Mouse (Mus musculus): Measurements from ENCODE around the gene Olfr1386. TPM values are rescaled to one million over a fixed set of nuclear protein-coding genes. Genes with fewer than 3 reads are reported as not detected.
A peak's percentile ranks its signal among the peaks of the same experiment; 100 is the strongest.
"Not testable (repeated sequence)": the region's sequence is repeated elsewhere in the genome, so short reads cannot be mapped to it uniquely, and the experiment has no call there.

The Olfr1386 gene
- total RNA-seq (2012; rRNA removed) (not detected in 2 replicates), polyA plus RNA-seq (2012; ENCODE audit: insufficient read depth in 1 of 2, insufficient read length in 2 of 2, low read depth in 1 of 2, low replicate concordance in 2 of 2, missing spikeins in 1 of 2) (not detected)

DNA sequence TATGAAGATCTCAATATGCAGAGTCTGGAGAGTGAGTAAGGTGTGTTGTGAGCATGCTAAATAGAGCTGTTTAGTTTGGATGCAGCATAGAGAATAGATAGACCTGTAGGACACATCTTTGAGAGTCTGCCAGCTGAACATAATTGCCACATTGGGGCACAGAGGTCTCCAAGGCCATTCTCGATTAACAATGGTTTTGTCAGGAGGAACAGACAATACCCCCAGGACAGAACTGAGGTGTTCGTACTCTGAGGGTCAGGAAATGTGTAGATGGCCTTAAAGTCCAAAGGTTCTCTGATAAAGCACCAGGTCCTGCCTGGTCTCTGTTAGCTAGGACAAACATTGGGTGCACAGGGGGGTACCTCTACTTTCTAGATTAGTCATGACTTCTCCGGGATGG, at the start of gene Olfr1386:
Olfr1386 (plus strand) TSS at position 301 of the 400 bp plus-strand sequence.
- not testable (repeated sequence) for H3K27me3 ChIP-seq (ENCODE audit: control insufficient read depth in 1 of 2, insufficient read depth in 2 of 2, low read length in 2 of 2); H3K4me1 ChIP-seq (ENCODE audit: control insufficient read depth in 1 of 2, insufficient read depth in 2 of 2, low read length in 2 of 2); H3K4me3 ChIP-seq (ENCODE audit: control insufficient read depth in 1 of 2, insufficient read depth in 1 of 2, low read depth in 2 of 2, low read length in 2 of 2); DNase-seq (ENCODE audit: low read depth, low spot score); H3K9ac ChIP-seq (ENCODE audit: control insufficient read depth, low read depth, low read length, poor library complexity, severe bottlenecking); H3K79me2 ChIP-seq (ENCODE audit: control insufficient read depth, insufficient read depth, low read length, poor library complexity); H3K27ac ChIP-seq (ENCODE audit: control insufficient read depth, low read depth, low read length); H3K9me3 ChIP-seq (replicated peaks; ENCODE audit: insufficient read depth, low read length); H3K36me3 ChIP-seq (ENCODE audit: control insufficient read depth in 1 of 2, insufficient read depth in 2 of 2, low read length in 2 of 2)

DNA sequence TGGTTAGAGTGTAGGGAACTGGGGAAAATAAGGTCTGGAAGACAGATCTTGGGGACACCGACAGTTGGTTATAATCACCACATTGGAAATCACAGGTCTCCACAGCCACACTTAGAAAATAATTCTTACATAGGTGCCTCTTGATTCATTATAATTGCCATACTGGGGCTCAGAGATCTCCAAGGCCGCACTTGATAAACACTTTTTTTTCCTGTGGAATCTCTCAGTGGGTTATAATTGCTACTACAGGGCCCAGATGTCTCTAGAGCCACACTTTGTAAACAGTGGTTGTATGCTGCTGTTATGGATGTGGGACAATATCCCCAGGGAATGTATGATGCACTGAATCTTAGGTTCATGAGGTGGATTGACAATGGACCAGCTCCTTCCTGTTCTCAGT, 42.1 kb upstream of the Olfr1386 start, which contains the start of gene Olfr1389:
Olfr1389 (plus strand) TSS at position 301 of the 400 bp plus-strand sequence.
- H3K9me3 ChIP-seq (replicated peaks; ENCODE audit: insufficient read depth, low read length) = no peaks in the 10 kb centered on the region
- no peak for TF ChIP-seq RCOR1 (IDR thresholded peaks at IDR 0.05; ENCODE audit: low read depth, low read length)
- no peak for TF ChIP-seq ELF1 (IDR thresholded peaks at IDR 0.05; ENCODE audit: low read depth, low read length)
- no peak for TF ChIP-seq TAL1 (IDR thresholded peaks at IDR 0.05; ENCODE audit: low read length)
- TF ChIP-seq POLR2AphosphoS2 (IDR thresholded peaks at IDR 0.05; ENCODE audit: low read length) = no peak
- no peak for TF ChIP-seq MXI1 (IDR thresholded peaks at IDR 0.05; ENCODE audit: low read depth, low read length)
- TF ChIP-seq CHD1 (IDR thresholded peaks at IDR 0.05; ENCODE audit: low read depth, low read length) = no peak
- TF ChIP-seq GABPA (IDR thresholded peaks at IDR 0.05; ENCODE audit: low read depth, low read length) = no peak
- no peak for TF ChIP-seq USF1 (IDR thresholded peaks at IDR 0.05; ENCODE audit: low read depth, low read length)
- TF ChIP-seq NELFE (IDR thresholded peaks at IDR 0.05; ENCODE audit: low read depth, low read length) = no peak
- TF ChIP-seq ZC3H11A (IDR thresholded peaks at IDR 0.05; ENCODE audit: low read depth, low read length) = no peak
- H3K9ac ChIP-seq (ENCODE audit: control insufficient read depth, low read depth, low read length, poor library complexity, severe bottlenecking) = no peak within 1 kb of the TSS
- H3K27me3 ChIP-seq (ENCODE audit: control insufficient read depth in 1 of 2, insufficient read depth in 2 of 2, low read length in 2 of 2) = no peaks in the 10 kb centered on the region
- H3K4me3 ChIP-seq (ENCODE audit: control insufficient read depth in 1 of 2, insufficient read depth in 1 of 2, low read depth in 2 of 2, low read length in 2 of 2) = no peak within 1 kb of the TSS
- DNase-seq (ENCODE audit: low read depth, low spot score) = no peak
- H3K27ac ChIP-seq (ENCODE audit: control insufficient read depth, low read depth, low read length) = no peak within 1 kb of the TSS
- H3K4me1 ChIP-seq (ENCODE audit: control insufficient read depth in 1 of 2, insufficient read depth in 2 of 2, low read length in 2 of 2) = no peaks in the 10 kb centered on the region
- no peaks in the 10 kb centered on the region for H3K36me3 ChIP-seq (ENCODE audit: control insufficient read depth in 1 of 2, insufficient read depth in 2 of 2, low read length in 2 of 2)
- no peaks in the 10 kb centered on the region for H3K79me2 ChIP-seq (ENCODE audit: control insufficient read depth, insufficient read depth, low read length, poor library complexity)

DNA sequence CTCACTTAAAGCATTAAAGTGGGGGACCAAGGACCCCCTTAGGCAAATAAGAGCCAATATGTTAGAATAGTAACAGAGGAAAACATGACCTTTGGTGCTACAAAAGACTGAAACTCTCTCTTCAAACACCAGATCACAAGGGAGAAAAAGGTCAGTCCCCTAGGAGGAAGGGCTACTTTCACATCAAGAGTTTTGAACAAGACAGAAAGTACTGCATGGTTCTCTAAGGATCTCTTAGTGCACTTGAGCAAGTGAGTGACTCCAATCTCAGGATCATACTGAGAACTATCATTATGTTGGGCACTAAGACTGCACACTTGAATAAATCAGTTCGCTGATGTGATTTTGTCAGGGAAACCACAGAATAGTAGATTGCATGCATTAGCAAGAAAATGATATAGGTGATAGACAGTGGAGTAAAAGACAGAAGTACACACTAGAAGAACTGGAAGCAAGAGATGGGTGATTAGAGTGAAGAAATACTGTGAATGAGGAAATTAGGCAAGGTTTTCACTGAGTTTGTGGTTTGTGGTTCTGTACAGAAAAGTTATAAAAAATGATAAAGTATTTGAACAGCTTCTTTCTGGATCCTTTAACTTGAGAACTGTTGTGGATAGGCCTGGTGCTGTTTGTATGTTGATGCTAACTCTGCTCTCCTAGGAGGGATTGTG, 39.5 kb upstream of the Olfr1386 start:
- H3K79me2 ChIP-seq (ENCODE audit: control insufficient read depth, insufficient read depth, low read length, poor library complexity) = no peaks in the 10 kb centered on the region
- no peak for DNase-seq (ENCODE audit: low read depth, low spot score)

More for the DNA sequence above, 39.5 kb upstream of the Olfr1386 start:
- H3K27ac ChIP-seq (ENCODE audit: control insufficient read depth, low read depth, low read length) = no peak overlapping the region
- no peaks in the 10 kb centered on the region for H3K36me3 ChIP-seq (ENCODE audit: control insufficient read depth in 1 of 2, insufficient read depth in 2 of 2, low read length in 2 of 2)
- H3K27me3 ChIP-seq (ENCODE audit: control insufficient read depth in 1 of 2, insufficient read depth in 2 of 2, low read length in 2 of 2) = no peaks in the 10 kb centered on the region
- H3K4me1 ChIP-seq (ENCODE audit: control insufficient read depth in 1 of 2, insufficient read depth in 2 of 2, low read length in 2 of 2) = no peaks in the 10 kb centered on the region
- no peaks in the 10 kb centered on the region for H3K9me3 ChIP-seq (replicated peaks; ENCODE audit: insufficient read depth, low read length)
- H3K4me3 ChIP-seq (ENCODE audit: control insufficient read depth in 1 of 2, insufficient read depth in 1 of 2, low read depth in 2 of 2, low read length in 2 of 2) = no peak overlapping the region
- TF ChIP-seq RCOR1 (IDR thresholded peaks at IDR 0.05; ENCODE audit: low read depth, low read length) (peak; percentile 32; the same call in 1 of the 2 replicates), KAT2A (conservative IDR thresholded peaks at IDR 0.05; ENCODE audit: low read depth, low read length) (no peak)
- H3K9ac ChIP-seq (ENCODE audit: control insufficient read depth, low read depth, low read length, poor library complexity, severe bottlenecking) = no peak overlapping the region
